Mouse (Mus musculus) kidney, embryonic 14.5 days (tissue): ENCODE results near the gene Gramd1b. TPM values are rescaled to one million over a fixed set of nuclear protein-coding genes. Genes with fewer than 3 reads are reported as not detected.

Experiments used
- ATAC-seq: fragments of 200-750 bp; cut with Nextera tagmentation; 2 replicates; pipeline ENCODE4 v1.8.0; 2017; ENCODE audit warnings: moderate number of reproducible peaks, mild to moderate bottlenecking, moderate TSS enrichment, moderate library complexity; ENCODE audit not compliant: low FRiP score, low TSS enrichment
- H3K27ac ChIP-seq: fragments of 300-500 bp; sonication (generic); 2 replicates; pipeline ENCODE4 v1.5.1; 2014; ENCODE audit warnings: low read depth, mild to moderate bottlenecking, low read length, moderate library complexity, mixed read lengths
- H3K27me3 ChIP-seq: fragments of 300-500 bp; sonication (generic); 2 replicates; pipeline ENCODE4 v1.6.1; 2014; ENCODE audit warnings: mild to moderate bottlenecking, low read length; ENCODE audit not compliant: control insufficient read depth, insufficient read depth
- H3K36me3 ChIP-seq: fragments of 300-500 bp; sonication (generic); 2 replicates; pipeline ENCODE4 v1.6.1; 2014; ENCODE audit warnings: low read length, mixed read lengths; ENCODE audit not compliant: control insufficient read depth, insufficient read depth
- H3K4me1 ChIP-seq: fragments of 300-500 bp; sonication (generic); 2 replicates; pipeline ENCODE4 v1.6.1; 2014; ENCODE audit warnings: low read length, mixed read lengths; ENCODE audit not compliant: control insufficient read depth, insufficient read depth
- H3K4me2 ChIP-seq: fragments of 300-500 bp; sonication (generic); replicated peaks from 2 replicates; pipeline ENCODE4 v1.6.1; 2014; ENCODE audit warnings: low read depth, mild to moderate bottlenecking, low read length
- H3K4me3 ChIP-seq: fragments of 300-500 bp; sonication (generic); 2 replicates; pipeline ENCODE4 v1.5.1; 2014; ENCODE audit warnings: mild to moderate bottlenecking, low read length
- H3K9ac ChIP-seq: fragments of 300-500 bp; sonication (generic); 2 replicates; pipeline ENCODE4 v1.6.1; 2014; ENCODE audit warnings: low read depth, mild to moderate bottlenecking, low read length, moderate library complexity
- H3K9me3 ChIP-seq: fragments of 300-500 bp; sonication (generic); 2 replicates; pipeline ENCODE4 v1.6.1; 2016; ENCODE audit warnings: low read length; ENCODE audit not compliant: control insufficient read depth
- WGBS: fragments of 180-500 bp; shearing (Covaris S2); extraction: QIAGEN DNeasy Blood & Tissue Kit; methylation state at CpG from one replicate; pipeline ENCODE4 v1.1.7; 2014; 5-methylcytosine and 5-hydroxymethylcytosine counted together
- polyA plus RNA-seq: library from polyadenylated mRNA; unstranded; fragments of >200 nt; fragmentation: Nextera tagmentation; extraction: Ambion mirVana; gene quantifications from 2 replicates; pipeline ENCODE4 v1.2.1, GENCODE M21; 2014

Gramd1b gene
- polyA plus RNA-seq, 1 experiment from 2014 or later, result 7.4 TPM

DNA sequence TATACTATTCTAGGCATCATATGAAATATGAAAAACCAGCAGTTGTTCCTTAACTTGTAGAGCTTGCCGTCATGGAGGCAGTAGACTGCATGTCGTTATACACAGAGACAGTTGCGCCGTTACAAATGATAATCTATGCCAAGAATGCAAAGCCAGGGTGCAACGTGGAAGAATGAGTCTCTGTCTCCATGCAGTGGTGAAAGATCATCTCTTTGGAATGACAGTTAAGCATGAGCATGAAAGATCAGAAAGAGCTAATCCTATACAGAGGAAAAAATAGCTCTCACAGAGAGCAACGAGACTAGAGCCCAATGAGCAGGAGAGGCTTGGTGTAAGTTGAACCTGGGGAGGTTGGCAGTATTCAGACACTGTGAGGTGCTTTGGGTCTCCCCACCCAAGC, 284.5 kb downstream of the Gramd1b start:
- no peak overlapping the region for H3K4me2 ChIP-seq
- 87% methylated on average over 6 of the region's 6 CpGs for WGBS
- no peak overlapping the region for H3K9ac ChIP-seq
- no peaks in the 10 kb centered on the region for H3K4me1 ChIP-seq
- H3K9me3 ChIP-seq, result peaks cover 3% of the 10 kb centered on the region; the same call in 1 of the 2 replicates
- no peak overlapping the region for H3K27ac ChIP-seq
- no peak overlapping the region for H3K4me3 ChIP-seq
- H3K36me3 ChIP-seq, result no peaks in the 10 kb centered on the region
- ATAC-seq, result no peak
- H3K27me3 ChIP-seq, result peaks cover 5% of the 10 kb centered on the region; the same call in 1 of the 2 replicates

DNA sequence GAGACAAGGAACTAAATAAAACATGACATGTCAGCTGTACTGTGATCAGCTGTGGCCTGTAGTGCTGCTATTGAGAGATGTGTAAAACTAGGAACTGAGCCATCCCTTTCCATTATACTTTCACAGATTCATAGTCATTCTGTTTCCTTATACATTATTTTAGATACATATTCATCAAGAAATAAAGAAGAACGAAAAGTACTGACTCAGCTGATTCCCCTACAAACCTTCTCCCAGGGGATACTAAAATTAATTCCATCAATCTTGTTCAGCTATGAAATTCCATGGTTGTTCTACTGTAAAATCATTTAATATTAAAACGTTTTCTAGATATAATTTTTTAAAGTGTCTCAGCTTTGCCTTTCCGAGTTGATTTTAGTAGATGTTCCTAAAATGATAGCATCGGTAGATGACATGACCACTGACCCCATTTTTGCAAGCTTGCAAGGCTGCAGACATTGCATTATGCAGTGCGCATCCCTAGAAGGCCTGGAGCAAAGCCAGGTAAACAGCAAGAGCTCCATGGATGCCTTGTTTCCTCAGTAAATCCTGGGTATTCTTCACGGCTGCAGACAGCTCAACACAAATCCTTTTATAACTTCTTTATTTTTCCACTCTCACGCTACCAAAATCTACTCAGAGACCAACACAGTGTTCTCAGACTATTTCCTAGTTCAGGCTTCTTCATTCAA, 285.1 kb downstream of the Gramd1b start:
- ATAC-seq, result no peak
- Histone ChIP-seq H3K9me3 (peaks cover 3% of the 10 kb centered on the region; the same call in 1 of the 2 replicates), H3K4me3 (no peak overlapping the region), H3K4me2 (no peak overlapping the region), H3K9ac (no peak overlapping the region), H3K27me3 (peaks cover 5% of the 10 kb centered on the region; the same call in 1 of the 2 replicates), H3K36me3 (no peaks in the 10 kb centered on the region), H3K4me1 (no peaks in the 10 kb centered on the region), H3K27ac (no peak overlapping the region)
- 84% methylated on average over 7 of the region's 7 CpGs for WGBS

DNA sequence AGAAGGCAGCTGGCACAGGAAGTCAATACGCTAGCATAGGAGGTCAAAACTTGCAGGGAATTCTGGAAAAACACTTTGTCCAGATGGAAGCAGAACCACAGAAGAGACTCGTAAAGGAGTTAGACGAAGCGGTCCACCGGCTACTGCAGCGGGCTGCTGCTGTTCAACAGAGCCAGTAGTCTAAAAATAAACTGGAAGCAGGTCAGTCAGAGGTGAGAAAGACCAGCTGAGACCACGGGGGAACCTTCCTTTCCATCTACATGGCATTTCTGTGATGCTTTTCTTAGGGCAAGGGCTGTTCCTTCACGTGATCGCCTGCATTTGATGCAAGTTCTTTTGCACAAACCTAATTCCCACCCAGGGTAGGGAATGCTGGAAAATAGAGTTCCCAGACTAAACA, 285.7 kb downstream of the Gramd1b start:
- H3K4me2 ChIP-seq, result no peak overlapping the region
- no peak overlapping the region for H3K27ac ChIP-seq
- WGBS, result 48% methylated on average over 9 of the region's 9 CpGs
- H3K36me3 ChIP-seq, result no peaks in the 10 kb centered on the region
- H3K4me1 ChIP-seq, result no peaks in the 10 kb centered on the region
- ATAC-seq, result no peak
- peaks cover 7% of the 10 kb centered on the region for H3K27me3 ChIP-seq
- H3K9me3 ChIP-seq, result peaks cover 3% of the 10 kb centered on the region; the same call in 1 of the 2 replicates
- no peak overlapping the region for H3K4me3 ChIP-seq
- no peak overlapping the region for H3K9ac ChIP-seq

Other genes starting within 250 kb of the Gramd1b start
- not detected in 2 replicates for gene Gm21915, start 139.2 kb upstream of the Gramd1b start, polyA plus RNA-seq
- gene Clmp, start 154.6 kb upstream of the Gramd1b start, polyA plus RNA-seq, result 39.0 and 41.5 TPM in 2 replicates